Mouse (Mus musculus): ENCODE measurements around the gene Adgrg7. TPM values are rescaled to one million over a fixed set of nuclear protein-coding genes. Genes with fewer than 3 reads are reported as not detected.
A peak's percentile ranks its signal among the peaks of the same experiment; 100 is the strongest.

The Adgrg7 gene
- polyA plus RNA-seq (2012; rRNA removed): 0.02 and 0.04 TPM in 2 replicates

- H3K27me3 ChIP-seq (ENCODE audit: control insufficient read depth, insufficient read depth, low read length): no peaks in the 10 kb centered on the region
- no peak within 1 kb of the TSS for H3K27ac ChIP-seq (ENCODE audit: insufficient read depth, low read length)
- H3K36me3 ChIP-seq (ENCODE audit: control insufficient read depth, insufficient read depth, low read length): no peaks in the 10 kb centered on the region
- H3K4me3 ChIP-seq (ENCODE audit: extremely low read depth, insufficient read depth, insufficient read length): no peak within 1 kb of the TSS
- 34% methylated on average over 8 of the region's 8 CpGs for WGBS
- no peaks in the 10 kb centered on the region for H3K4me1 ChIP-seq (ENCODE audit: control insufficient read depth, insufficient read depth, insufficient read length)
- TF ChIP-seq POLR2A (IDR thresholded peaks at IDR 0.05; ENCODE audit: low read depth, low read length) (no peak), CTCF (IDR thresholded peaks at IDR 0.05; ENCODE audit: extremely low read depth, insufficient read depth, insufficient read length, insufficient replicate concordance) (no peak)
- DNase-seq (ENCODE audit: low read depth in 1 of 2, low spot score in 2 of 2): no peak
Measured at GRCm38 (mm10) chr16:56795481-56796139, at the start of gene Adgrg7. Gene Adgrg7 (minus strand): TSS chr16:56795855.

- DNase-seq (ENCODE audit: low read depth in 1 of 2, low spot score in 2 of 2): no peak
- TF ChIP-seq POLR2A (IDR thresholded peaks at IDR 0.05; ENCODE audit: low read depth, low read length): no peak
- Histone ChIP-seq H3K27ac (ENCODE audit: insufficient read depth, low read length) (no peak overlapping the region), H3K4me1 (ENCODE audit: control insufficient read depth, insufficient read depth, insufficient read length) (no peaks in the 10 kb centered on the region), H3K27me3 (ENCODE audit: control insufficient read depth, insufficient read depth, low read length) (no peaks in the 10 kb centered on the region), H3K4me3 (ENCODE audit: extremely low read depth, insufficient read depth, insufficient read length) (no peak overlapping the region), H3K36me3 (ENCODE audit: control insufficient read depth, insufficient read depth, low read length) (no peaks in the 10 kb centered on the region)
- 75% methylated on average over 5 of the region's 5 CpGs for WGBS
Measured at GRCm38 (mm10) chr16:56842988-56843387, 47.3 kb upstream of the Adgrg7 start.

- no peaks in the 10 kb centered on the region for H3K36me3 ChIP-seq (ENCODE audit: control insufficient read depth, insufficient read depth, low read length)
- DNase-seq (ENCODE audit: low read depth in 1 of 2, low spot score in 2 of 2): no peak
- H3K4me3 ChIP-seq (ENCODE audit: extremely low read depth, insufficient read depth, insufficient read length): no peak overlapping the region
- H3K4me1 ChIP-seq (ENCODE audit: control insufficient read depth, insufficient read depth, insufficient read length): no peaks in the 10 kb centered on the region
- TF ChIP-seq CTCF (IDR thresholded peaks at IDR 0.05; ENCODE audit: extremely low read depth, insufficient read depth, insufficient read length, insufficient replicate concordance) (no peak), POLR2A (IDR thresholded peaks at IDR 0.05; ENCODE audit: low read depth, low read length) (no peak)
- H3K27ac ChIP-seq (ENCODE audit: insufficient read depth, low read length): no peak overlapping the region
- H3K27me3 ChIP-seq (ENCODE audit: control insufficient read depth, insufficient read depth, low read length): no peaks in the 10 kb centered on the region
- 92% methylated on average over 1 of the region's 1 CpGs for WGBS
Measured at GRCm38 (mm10) chr16:56833312-56833711, 37.7 kb upstream of the Adgrg7 start.

- DNase-seq (ENCODE audit: low read depth in 1 of 2, low spot score in 2 of 2): no peak
- H3K4me3 ChIP-seq (ENCODE audit: extremely low read depth, insufficient read depth, insufficient read length): no peak overlapping the region
- WGBS: 95% methylated on average over 2 of the region's 2 CpGs
Measured at GRCm38 (mm10) chr16:56831986-56832385, 36.3 kb upstream of the Adgrg7 start.

GRCm38 (mm10) chr16:56801370-56802109, 5.9 kb upstream of the Adgrg7 start:
- H3K27ac ChIP-seq (ENCODE audit: insufficient read depth, low read length): no peak overlapping the region
- no peak overlapping the region for H3K4me3 ChIP-seq (ENCODE audit: extremely low read depth, insufficient read depth, insufficient read length)
- 72% methylated on average over 6 of the region's 6 CpGs for WGBS
- no peak for DNase-seq (ENCODE audit: low read depth in 1 of 2, low spot score in 2 of 2)
- H3K4me1 ChIP-seq (ENCODE audit: control insufficient read depth, insufficient read depth, insufficient read length): no peaks in the 10 kb centered on the region
- TF ChIP-seq POLR2A (IDR thresholded peaks at IDR 0.05; ENCODE audit: low read depth, low read length) (no peak), CTCF (IDR thresholded peaks at IDR 0.05; ENCODE audit: extremely low read depth, insufficient read depth, insufficient read length, insufficient replicate concordance) (no peak)
- no peaks in the 10 kb centered on the region for H3K36me3 ChIP-seq (ENCODE audit: control insufficient read depth, insufficient read depth, low read length)
- no peaks in the 10 kb centered on the region for H3K27me3 ChIP-seq (ENCODE audit: control insufficient read depth, insufficient read depth, low read length)

More at GRCm38 (mm10) chr16:56831986-56832385, 36.3 kb upstream of the Adgrg7 start:
- no peak overlapping the region for H3K27ac ChIP-seq (ENCODE audit: insufficient read depth, low read length)
- H3K27me3 ChIP-seq (ENCODE audit: control insufficient read depth, insufficient read depth, low read length): no peaks in the 10 kb centered on the region
- TF ChIP-seq CTCF (IDR thresholded peaks at IDR 0.05; ENCODE audit: extremely low read depth, insufficient read depth, insufficient read length, insufficient replicate concordance) (no peak), POLR2A (IDR thresholded peaks at IDR 0.05; ENCODE audit: low read depth, low read length) (no peak)
- no peaks in the 10 kb centered on the region for H3K4me1 ChIP-seq (ENCODE audit: control insufficient read depth, insufficient read depth, insufficient read length)
- no peaks in the 10 kb centered on the region for H3K36me3 ChIP-seq (ENCODE audit: control insufficient read depth, insufficient read depth, low read length)

- WGBS: 82% methylated on average over 7 of the region's 7 CpGs
Measured at GRCm38 (mm10) chr16:56800946-56801345, 5.3 kb upstream of the Adgrg7 start.

GRCm38 (mm10) chr16:56800469-56800868, 4.8 kb upstream of the Adgrg7 start:
- Histone ChIP-seq H3K4me1 (ENCODE audit: control insufficient read depth, insufficient read depth, insufficient read length) (no peaks in the 10 kb centered on the region), H3K27ac (ENCODE audit: insufficient read depth, low read length) (no peak overlapping the region), H3K4me3 (ENCODE audit: extremely low read depth, insufficient read depth, insufficient read length) (no peak overlapping the region), H3K36me3 (ENCODE audit: control insufficient read depth, insufficient read depth, low read length) (no peaks in the 10 kb centered on the region), H3K27me3 (ENCODE audit: control insufficient read depth, insufficient read depth, low read length) (no peaks in the 10 kb centered on the region)
- DNase-seq (ENCODE audit: low read depth in 1 of 2, low spot score in 2 of 2): peak in 1 of 2 experiments; percentile 4
- TF ChIP-seq CTCF (IDR thresholded peaks at IDR 0.05; ENCODE audit: extremely low read depth, insufficient read depth, insufficient read length, insufficient replicate concordance) (no peak), POLR2A (IDR thresholded peaks at IDR 0.05; ENCODE audit: low read depth, low read length) (no peak)
- WGBS: 44% methylated on average over 2 of the region's 2 CpGs

More at GRCm38 (mm10) chr16:56800946-56801345, 5.3 kb upstream of the Adgrg7 start:
- H3K4me1 ChIP-seq (ENCODE audit: control insufficient read depth, insufficient read depth, insufficient read length): no peaks in the 10 kb centered on the region
- H3K36me3 ChIP-seq (ENCODE audit: control insufficient read depth, insufficient read depth, low read length): no peaks in the 10 kb centered on the region
- no peaks in the 10 kb centered on the region for H3K27me3 ChIP-seq (ENCODE audit: control insufficient read depth, insufficient read depth, low read length)
- DNase-seq (ENCODE audit: low read depth in 1 of 2, low spot score in 2 of 2): no peak
- TF ChIP-seq CTCF (IDR thresholded peaks at IDR 0.05; ENCODE audit: extremely low read depth, insufficient read depth, insufficient read length, insufficient replicate concordance) (no peak), POLR2A (IDR thresholded peaks at IDR 0.05; ENCODE audit: low read depth, low read length) (no peak)
- H3K27ac ChIP-seq (ENCODE audit: insufficient read depth, low read length): no peak overlapping the region
- H3K4me3 ChIP-seq (ENCODE audit: extremely low read depth, insufficient read depth, insufficient read length): no peak overlapping the region
